Mouse (Mus musculus): ENCODE results near the gene Rhox8. TPM values are rescaled to one million over a fixed set of nuclear protein-coding genes. Genes with fewer than 3 reads are reported as not detected.
"Not testable (repeated sequence)": the region's sequence is repeated elsewhere in the genome, so short reads cannot be mapped to it uniquely, and the experiment has no call there.

Rhox8 gene
- not detected in 2 replicates for polyA plus RNA-seq (2012; ENCODE audit: insufficient read depth, low replicate concordance)

- Histone ChIP-seq H3K36me3 (replicated peaks; ENCODE audit: low read length) (no peaks in the 10 kb centered on the region), H3K9me3 (peaks cover 7% of the 10 kb centered on the region; the same call in 1 of the 2 replicates), H3K4me1 (no peaks in the 10 kb centered on the region), H3K4me3 (replicated peaks) (no peak within 1 kb of the TSS), H3K27me3 (replicated peaks) (peaks cover 7% of the 10 kb centered on the region)
- TF ChIP-seq GATA1 (IDR thresholded peaks at IDR 0.05; ENCODE audit: borderline replicate concordance, low read length) (no peak), FLI1 (IDR thresholded peaks at IDR 0.05; ENCODE audit: low read length) (no peak)
Observed at GRCm38 (mm10) chrX:37878844-37879243, at the start of gene Rhox8. Gene Rhox8, minus strand, starts transcription at chrX:37878944.

GRCm38 (mm10) chrX:37916311-37916710 is 37.6 kb upstream of the Rhox8 start:
- TF ChIP-seq FLI1 (IDR thresholded peaks at IDR 0.05; ENCODE audit: low read length): no peak
- no peaks in the 10 kb centered on the region for H3K9me3 ChIP-seq

GRCm38 (mm10) chrX:37908581-37908980 is 29.8 kb upstream of the Rhox8 start:
- no peak for TF ChIP-seq FLI1 (IDR thresholded peaks at IDR 0.05; ENCODE audit: low read length)
- no peak for TF ChIP-seq GATA1 (IDR thresholded peaks at IDR 0.05; ENCODE audit: borderline replicate concordance, low read length)
- H3K4me1 ChIP-seq: no peaks in the 10 kb centered on the region

More at GRCm38 (mm10) chrX:37916311-37916710, 37.6 kb upstream of the Rhox8 start:
- Histone ChIP-seq H3K36me3 (replicated peaks; ENCODE audit: low read length) (no peaks in the 10 kb centered on the region), H3K27me3 (replicated peaks) (peaks cover 2% of the 10 kb centered on the region), H3K4me3 (replicated peaks) (no peak overlapping the region), H3K4me1 (no peaks in the 10 kb centered on the region)

GRCm38 (mm10) chrX:37903727-37904126 is 25.0 kb upstream of the Rhox8 start:
- Histone ChIP-seq H3K4me3 (replicated peaks) (no peak overlapping the region), H3K27me3 (replicated peaks) (peaks cover 8% of the 10 kb centered on the region)
- TF ChIP-seq GATA1 (IDR thresholded peaks at IDR 0.05; ENCODE audit: borderline replicate concordance, low read length): no peak
- no peak for TF ChIP-seq FLI1 (IDR thresholded peaks at IDR 0.05; ENCODE audit: low read length)

More at GRCm38 (mm10) chrX:37908581-37908980, 29.8 kb upstream of the Rhox8 start:
- Histone ChIP-seq H3K36me3 (replicated peaks; ENCODE audit: low read length) (no peaks in the 10 kb centered on the region), H3K9me3 (no peaks in the 10 kb centered on the region), H3K4me3 (replicated peaks) (no peak overlapping the region), H3K27me3 (replicated peaks) (peaks cover 4% of the 10 kb centered on the region)

GRCm38 (mm10) chrX:37901670-37902069 is 22.9 kb upstream of the Rhox8 start, which contains the start of gene Rhox9:
Gene Rhox9, minus strand, starts transcription at chrX:37901770.
- H3K9me3 ChIP-seq; H3K4me1 ChIP-seq; H3K4me3 ChIP-seq (replicated peaks); H3K36me3 ChIP-seq (replicated peaks; ENCODE audit: low read length); H3K27me3 ChIP-seq (replicated peaks): not testable (repeated sequence)

More at GRCm38 (mm10) chrX:37903727-37904126, 25.0 kb upstream of the Rhox8 start:
- Histone ChIP-seq H3K4me1 (no peaks in the 10 kb centered on the region), H3K36me3 (replicated peaks; ENCODE audit: low read length) (no peaks in the 10 kb centered on the region), H3K9me3 (peaks cover 3% of the 10 kb centered on the region)

- H3K36me3 ChIP-seq (replicated peaks; ENCODE audit: low read length); H3K4me1 ChIP-seq; H3K4me3 ChIP-seq (replicated peaks); H3K27me3 ChIP-seq (replicated peaks); H3K9me3 ChIP-seq: not testable (repeated sequence)
Observed at GRCm38 (mm10) chrX:37897132-37897531, 18.4 kb upstream of the Rhox8 start, which contains the start of gene Rhox7b. Gene Rhox7b, minus strand, starts transcription at chrX:37897232.

- TF ChIP-seq FLI1 (IDR thresholded peaks at IDR 0.05; ENCODE audit: low read length) (no peak), GATA1 (IDR thresholded peaks at IDR 0.05; ENCODE audit: borderline replicate concordance, low read length) (no peak)
- H3K27me3 ChIP-seq (replicated peaks): peaks cover 4% of the 10 kb centered on the region
- no peaks in the 10 kb centered on the region for H3K4me1 ChIP-seq
- no peak overlapping the region for H3K4me3 ChIP-seq (replicated peaks)
- no peaks in the 10 kb centered on the region for H3K9me3 ChIP-seq
- no peaks in the 10 kb centered on the region for H3K36me3 ChIP-seq (replicated peaks; ENCODE audit: low read length)
Observed at GRCm38 (mm10) chrX:37871641-37872040, 7.1 kb downstream of the Rhox8 start.

- H3K9me3 ChIP-seq; H3K4me1 ChIP-seq; H3K4me3 ChIP-seq (replicated peaks); H3K27me3 ChIP-seq (replicated peaks); H3K36me3 ChIP-seq (replicated peaks; ENCODE audit: low read length): not testable (repeated sequence)
Observed at GRCm38 (mm10) chrX:37831386-37831785, 47.4 kb downstream of the Rhox8 start, which contains the start of gene Rhox7a. Gene Rhox7a, plus strand, starts transcription at chrX:37831686.

GRCm38 (mm10) chrX:37826610-37827009 is 52.1 kb downstream of the Rhox8 start, which contains the start of gene Rhox6:
Gene Rhox6, plus strand, starts transcription at chrX:37826910.
- H3K27me3 ChIP-seq (replicated peaks): peaks cover 12% of the 10 kb centered on the region

More at GRCm38 (mm10) chrX:37826610-37827009, 52.1 kb downstream of the Rhox8 start, which contains the start of gene Rhox6:
- not testable (repeated sequence) for H3K36me3 ChIP-seq (replicated peaks; ENCODE audit: low read length); H3K4me1 ChIP-seq; H3K4me3 ChIP-seq (replicated peaks)
- peaks cover 15% of the 10 kb centered on the region for H3K9me3 ChIP-seq

Other genes with a start within 250 kb of the Rhox8 start
- not detected in 2 replicates for gene Rhox2g, start 235.5 kb downstream of the Rhox8 start, polyA plus RNA-seq (2012; ENCODE audit: insufficient read depth, low replicate concordance)
- gene Rhox4g, start 227.6 kb downstream of the Rhox8 start, polyA plus RNA-seq (2012; ENCODE audit: insufficient read depth, low replicate concordance): not detected in 2 replicates
- gene Rhox3h, start 210.2 kb downstream of the Rhox8 start, polyA plus RNA-seq (2012; ENCODE audit: insufficient read depth, low replicate concordance): not detected in 2 replicates
- gene Rhox2h, start 205.7 kb downstream of the Rhox8 start, polyA plus RNA-seq (2012; ENCODE audit: insufficient read depth, low replicate concordance): not detected in 2 replicates
- gene Rhox5, start 74.1 kb downstream of the Rhox8 start, polyA plus RNA-seq (2012; ENCODE audit: insufficient read depth, low replicate concordance): not detected in 2 replicates
- not detected in 2 replicates for gene Rhox6, start 52.0 kb downstream of the Rhox8 start, polyA plus RNA-seq (2012; ENCODE audit: insufficient read depth, low replicate concordance)
- gene Rhox7a, start 47.3 kb downstream of the Rhox8 start, polyA plus RNA-seq (2012; ENCODE audit: insufficient read depth, low replicate concordance): not detected in 2 replicates
- not detected in 2 replicates for gene Rhox7b, start 18.3 kb upstream of the Rhox8 start, polyA plus RNA-seq (2012; ENCODE audit: insufficient read depth, low replicate concordance)
- not detected in 2 replicates for gene Rhox9, start 22.8 kb upstream of the Rhox8 start, polyA plus RNA-seq (2012; ENCODE audit: insufficient read depth, low replicate concordance)
- not detected in 2 replicates for gene Btg1-ps1, start 139.9 kb upstream of the Rhox8 start, polyA plus RNA-seq (2012; ENCODE audit: insufficient read depth, low replicate concordance)
- not detected in 2 replicates for gene Btg1-ps2, start 164.2 kb upstream of the Rhox8 start, polyA plus RNA-seq (2012; ENCODE audit: insufficient read depth, low replicate concordance)
- gene Rhox10, start 187.5 kb upstream of the Rhox8 start, polyA plus RNA-seq (2012; ENCODE audit: insufficient read depth, low replicate concordance): not detected in 2 replicates
- gene Rhox11, start 206.2 kb upstream of the Rhox8 start, polyA plus RNA-seq (2012; ENCODE audit: insufficient read depth, low replicate concordance): not detected in 2 replicates
- gene Rhox12, start 232.0 kb upstream of the Rhox8 start, polyA plus RNA-seq (2012; ENCODE audit: insufficient read depth, low replicate concordance): not detected in 2 replicates
- gene Rhox13, start 242.3 kb upstream of the Rhox8 start, polyA plus RNA-seq (2012; ENCODE audit: insufficient read depth, low replicate concordance): not detected in 2 replicates